Comparison of ENCODE assay signal across 8 mouse cellular contexts in genomic region chr1:92179489-92180006, GRCm38 (mm10). TPM values are rescaled to one million over a fixed set of nuclear protein-coding genes. Genes with fewer than 3 reads are reported as not detected.
DNase-seq lines count a peak whose midpoint lies in the region; ATAC-seq and TF ChIP-seq lines count a peak whose summit lies in the region.

No protein-coding gene starts in this region.

- H3K27me3 ChIP-seq in E14TG2a.4 (ENCODE audit: insufficient read depth, low read length), result no peaks in the 10 kb centered on the region
- no peaks in the 10 kb centered on the region for H3K27me3 ChIP-seq in forebrain, embryonic 12.5 days
- no peaks in the 10 kb centered on the region for H3K27me3 ChIP-seq in small intestine, adult 2 months (ENCODE audit: control insufficient read depth, insufficient read depth, low read length)

- TF ChIP-seq POLR2A in small intestine, adult 2 months (IDR thresholded peaks at IDR 0.05; ENCODE audit: low read depth, low read length), result no peak

- H3K27ac ChIP-seq in forebrain, embryonic 12.5 days, result peak overlapping the region; percentile 96
- peak overlapping the region; percentile 76 for H3K27ac ChIP-seq in small intestine, adult 2 months (ENCODE audit: insufficient read depth, low read depth, low read length)

- no peaks in the 10 kb centered on the region for H3K9me3 ChIP-seq in E14TG2a.4 (ENCODE audit: low read length)
- H3K9me3 ChIP-seq in forebrain, embryonic 12.5 days, result no peaks in the 10 kb centered on the region

- peak overlapping the region; percentile 72 for H3K4me2 ChIP-seq in forebrain, embryonic 12.5 days

- H3K9ac ChIP-seq in forebrain, embryonic 12.5 days, result peak overlapping the region; percentile 95

- H3K36me3 ChIP-seq in E14TG2a.4 (ENCODE audit: insufficient read depth, low read length), result peaks cover 32% of the 10 kb centered on the region
- H3K36me3 ChIP-seq in forebrain, embryonic 12.5 days (replicated peaks), result no peaks in the 10 kb centered on the region
- no peaks in the 10 kb centered on the region for H3K36me3 ChIP-seq in small intestine, adult 2 months (ENCODE audit: control insufficient read depth, insufficient read depth, low read length)

- no peak for ATAC-seq in forebrain, embryonic 12.5 days (ENCODE audit: low FRiP score)
- no peak for ATAC-seq in erythroid progenitor cell, adult 5-6 weeks (replicated peaks; ENCODE audit: low FRiP score, poor library complexity, severe bottlenecking)

- TF ChIP-seq CTCF in E14TG2a.4 (conservative IDR thresholded peaks at IDR 0.05; ENCODE audit: low read length), result no peak
- TF ChIP-seq CTCF in small intestine, adult 2 months (IDR thresholded peaks at IDR 0.05; ENCODE audit: extremely low read depth, insufficient read length, insufficient replicate concordance, low read depth, low read length), result no peak

- H3K4me1 ChIP-seq in E14TG2a.4 (replicated peaks; ENCODE audit: low read depth, low read length), result peaks cover 81% of the 10 kb centered on the region
- peaks cover 41% of the 10 kb centered on the region for H3K4me1 ChIP-seq in forebrain, embryonic 12.5 days
- peaks cover 18% of the 10 kb centered on the region; the same call in 1 of the 2 replicates for H3K4me1 ChIP-seq in small intestine, adult 2 months (ENCODE audit: control insufficient read depth, insufficient read depth, insufficient read length, low read length)

- DNase-seq in adrenal gland, postnatal 25 days, result peak; percentile 47
- peak; percentile 62 for DNase-seq in heart, postnatal 4 days
- DNase-seq in layer of hippocampus, postnatal 14 days (ENCODE audit: low spot score in 2 of 2), result peak; percentile 35 to 37
- peak; percentile 21 for DNase-seq in lung, postnatal 25 days (ENCODE audit: low spot score)

- WGBS in forebrain, embryonic 12.5 days, result under 1% methylated on average over 55 of the region's 61 CpGs
- under 1% methylated on average over 59 of the region's 61 CpGs for WGBS in small intestine, adult 2 months

- H3K4me3 ChIP-seq in E14TG2a.4 (replicated peaks; ENCODE audit: low read length), result peak overlapping the region; percentile 86
- H3K4me3 ChIP-seq in forebrain, embryonic 12.5 days (replicated peaks), result peak overlapping the region; percentile 84
- peak overlapping the region; percentile 91 for H3K4me3 ChIP-seq in small intestine, adult 2 months (ENCODE audit: low read depth, low read length)

RNA-seq across cellular contexts. Expression of gene Hdac4, which starts 16.0 kb away (rescaled TPM):
- total RNA-seq in adrenal gland, postnatal 25 days (2021), result 89.4 and 137 TPM in 2 replicates
- 21.4 and 24.8 TPM in 2 replicates for polyA plus RNA-seq in forebrain, embryonic 12.5 days (2016; fragmentation: Nextera tagmentation; extraction: Ambion mirVana)
- 10 to 100 TPM; 33.3 to 36.3 TPM for total RNA-seq in heart, postnatal 4 days (2021)
- total RNA-seq in layer of hippocampus, postnatal 14 days (2021), result 10 to 100 TPM; 96.2 to 98.7 TPM
- 8.4 and 21.0 TPM in 2 replicates for polyA plus RNA-seq in small intestine, adult 2 months (2012; rRNA removed)
- 6.3 and 10.8 TPM in 2 replicates for total RNA-seq in erythroid progenitor cell, adult 5-6 weeks (2015; ENCODE audit: low replicate concordance)
- total RNA-seq in erythroid progenitor cell, adult 5-6 weeks (2017; ENCODE audit: low replicate concordance), result 3.6 and 8.0 TPM in 2 replicates
